Mouse (Mus musculus) MEL (cell line): ENCODE measurements around the gene Zfp3. TPM values are rescaled to one million over a fixed set of nuclear protein-coding genes. Genes with fewer than 3 reads are reported as not detected.

Experiments used
- DNase-seq: peaks from one replicate; pipeline ENCODE4 v3.0.0; 2011; ENCODE audit warnings: low read depth, low spot score
- H3K27ac ChIP-seq: 2 replicates; pipeline ENCODE4 v1.5.1; 2012; ENCODE audit warnings: low read depth, mild to moderate bottlenecking, control low read depth, low read length, moderate library complexity; ENCODE audit not compliant: control insufficient read depth
- H3K27me3 ChIP-seq, 2 experiments: fragments of 150-350 bp in 1 of 2; sonication (generic) in 1 of 2; 2 replicates each; pipeline ENCODE4 v1.6.1; 2012; ENCODE audit warnings: low read length in 2 of 2, mild to moderate bottlenecking in 2 of 2, improper control_type of control experiment in 1 of 2, moderate library complexity in 1 of 2; ENCODE audit not compliant: insufficient read depth in 2 of 2, control insufficient read depth in 1 of 2
- H3K36me3 ChIP-seq, 2 experiments: 2 replicates each; pipeline ENCODE4 v1.6.1; 2012 to 2014; ENCODE audit warnings: low read length in 2 of 2, improper control_type of control experiment in 1 of 2, inconsistent platforms in 1 of 2, mild to moderate bottlenecking in 1 of 2; ENCODE audit not compliant: insufficient read depth in 2 of 2, control insufficient read depth in 1 of 2
- H3K4me1 ChIP-seq, 2 experiments: fragments of 150-350 bp in 1 of 2; sonication (generic) in 1 of 2; 2 replicates each; pipeline ENCODE4 v1.6.1; 2012; ENCODE audit warnings: low read length in 2 of 2, improper control_type of control experiment in 1 of 2, mild to moderate bottlenecking in 1 of 2; ENCODE audit not compliant: insufficient read depth in 2 of 2, control insufficient read depth in 1 of 2
- H3K4me3 ChIP-seq, 2 experiments: fragments of 150-350 bp in 1 of 2; sonication (generic) in 1 of 2; 2 replicates each; pipeline ENCODE4 v1.5.1; 2012; ENCODE audit warnings: low read depth in 2 of 2, low read length in 2 of 2, mild to moderate bottlenecking in 2 of 2, moderate library complexity in 2 of 2, control low read depth in 1 of 2, improper control_type of control experiment in 1 of 2; ENCODE audit not compliant: control insufficient read depth in 1 of 2, insufficient read depth in 1 of 2
- H3K79me2 ChIP-seq: 2 replicates; pipeline ENCODE4 v1.6.1; 2012; ENCODE audit warnings: mild to moderate bottlenecking, low read length, moderate library complexity; ENCODE audit not compliant: control insufficient read depth, poor library complexity, insufficient read depth
- H3K9ac ChIP-seq: 2 replicates; pipeline ENCODE4 v1.6.1; 2012; ENCODE audit warnings: low read depth, mild to moderate bottlenecking, control low read depth, low read length, moderate library complexity; ENCODE audit not compliant: control insufficient read depth, poor library complexity, severe bottlenecking
- H3K9me3 ChIP-seq: fragments of 150-350 bp; sonication (generic); replicated peaks from 2 replicates; pipeline ENCODE4 v1.6.1; 2012; ENCODE audit warnings: mild to moderate bottlenecking, low read length, improper control_type of control experiment, moderate library complexity; ENCODE audit not compliant: insufficient read depth
- BHLHE40 ChIP-seq: IDR thresholded peaks from 2 replicates; pipeline ENCODE4 v1.6.1; 2012; ENCODE audit warnings: low read depth, mild to moderate bottlenecking, inconsistent platforms, low read length, improper control_type of control experiment, borderline replicate concordance
- CHD1 ChIP-seq: IDR thresholded peaks from 2 replicates; pipeline ENCODE4 v1.6.1; 2012; ENCODE audit warnings: low read depth, mild to moderate bottlenecking, inconsistent platforms, low read length, improper control_type of control experiment
- CHD2 ChIP-seq: IDR thresholded peaks from 2 replicates; pipeline ENCODE4 v1.6.1; 2011; ENCODE audit warnings: low read length, improper control_type of control experiment
- CTCF ChIP-seq, 3 experiments: IDR thresholded peaks in 2 of 3; conservative IDR thresholded peaks in 1 of 3; 2 replicates each; pipeline ENCODE4 v1.5.1; 2011 to 2012; ENCODE audit warnings: low read length in 3 of 3, low read depth in 2 of 3, mild to moderate bottlenecking in 2 of 3, improper control_type of control experiment in 1 of 3, inconsistent platforms in 1 of 3, mixed read lengths in 1 of 3, moderate library complexity in 1 of 3; ENCODE audit not compliant: control insufficient read depth in 1 of 3, insufficient read depth in 1 of 3, poor library complexity in 1 of 3, severe bottlenecking in 1 of 3
- E2F4 ChIP-seq: IDR thresholded peaks from 2 replicates; pipeline ENCODE4 v1.6.1; 2011; ENCODE audit warnings: low read depth, low read length, improper control_type of control experiment, borderline replicate concordance
- ETS1 ChIP-seq: IDR thresholded peaks from 2 replicates; pipeline ENCODE4 v1.6.1; 2012; ENCODE audit warnings: low read depth, mild to moderate bottlenecking, inconsistent platforms, low read length, improper control_type of control experiment, moderate library complexity
- GABPA ChIP-seq: IDR thresholded peaks from 2 replicates; pipeline ENCODE4 v1.6.1; 2012; ENCODE audit warnings: low read depth, mild to moderate bottlenecking, inconsistent platforms, low read length, improper control_type of control experiment, moderate library complexity
- GATA1 ChIP-seq: IDR thresholded peaks from 2 replicates; pipeline ENCODE4 v1.6.1; 2011; ENCODE audit warnings: low read depth, low read length, improper control_type of control experiment
- HCFC1 ChIP-seq: IDR thresholded peaks from 2 replicates; pipeline ENCODE4 v1.6.1; 2012; ENCODE audit warnings: low read depth, mild to moderate bottlenecking, inconsistent platforms, low read length, improper control_type of control experiment, moderate library complexity
- JUND ChIP-seq: IDR thresholded peaks from 2 replicates; pipeline ENCODE4 v1.6.1; 2011; ENCODE audit warnings: low read depth, mild to moderate bottlenecking, improper control_type of control experiment, low read length
- KAT2A ChIP-seq: conservative IDR thresholded peaks from 2 replicates; pipeline ENCODE4 v1.6.1; 2012; ENCODE audit warnings: low read depth, low read length, improper control_type of control experiment, inconsistent platforms
- MAZ ChIP-seq: IDR thresholded peaks from 2 replicates; pipeline ENCODE4 v1.6.1; 2012; ENCODE audit warnings: low read depth, mild to moderate bottlenecking, inconsistent platforms, low read length, improper control_type of control experiment
- MEF2A ChIP-seq: IDR thresholded peaks from 2 replicates; pipeline ENCODE4 v1.6.1; 2014; ENCODE audit warnings: low read depth, mild to moderate bottlenecking, inconsistent platforms, low read length, improper control_type of control experiment; ENCODE audit not compliant: poor library complexity, insufficient replicate concordance, severe bottlenecking; ENCODE audit errors: extremely low read depth
- MXI1 ChIP-seq: IDR thresholded peaks from 2 replicates; pipeline ENCODE4 v1.6.1; 2011; ENCODE audit warnings: mild to moderate bottlenecking, low read depth, low read length, improper control_type of control experiment
- NELFE ChIP-seq: IDR thresholded peaks from 2 replicates; pipeline ENCODE4 v1.6.1; 2011; ENCODE audit warnings: low read depth, low read length, improper control_type of control experiment
- NRF1 ChIP-seq: IDR thresholded peaks from 2 replicates; pipeline ENCODE4 v1.6.1; 2014; ENCODE audit warnings: low read depth, mild to moderate bottlenecking, inconsistent platforms, low read length, improper control_type of control experiment, moderate library complexity; ENCODE audit not compliant: poor library complexity, insufficient read depth, severe bottlenecking
- POLR2A ChIP-seq, 2 experiments: IDR thresholded peaks; 2 replicates each; pipeline ENCODE4 v1.6.1; 2011 to 2012; ENCODE audit warnings: low read length in 2 of 2, mild to moderate bottlenecking in 2 of 2, control low read depth in 1 of 2, improper control_type of control experiment in 1 of 2, low read depth in 1 of 2, moderate library complexity in 1 of 2; ENCODE audit not compliant: control insufficient read depth in 1 of 2, insufficient read depth in 1 of 2, poor library complexity in 1 of 2
- RAD21 ChIP-seq: IDR thresholded peaks from 2 replicates; pipeline ENCODE4 v1.6.1; 2011; ENCODE audit warnings: mild to moderate bottlenecking, low read depth, low read length, improper control_type of control experiment
- RCOR1 ChIP-seq: IDR thresholded peaks from 2 replicates; pipeline ENCODE4 v1.6.1; 2012; ENCODE audit warnings: low read depth, mild to moderate bottlenecking, inconsistent platforms, low read length, improper control_type of control experiment
- SIN3A ChIP-seq: IDR thresholded peaks from 2 replicates; pipeline ENCODE4 v1.6.1; 2012; ENCODE audit warnings: low read length, improper control_type of control experiment, inconsistent platforms
- SMC3 ChIP-seq: IDR thresholded peaks from 2 replicates; pipeline ENCODE4 v1.6.1; 2011; ENCODE audit warnings: low read depth, low read length, improper control_type of control experiment
- TBP ChIP-seq: IDR thresholded peaks from 2 replicates; pipeline ENCODE4 v1.8.0; 2011; ENCODE audit warnings: low read depth, low read length, improper control_type of control experiment
- ZNF384 ChIP-seq: IDR thresholded peaks from 2 replicates; pipeline ENCODE4 v1.6.1; 2012; ENCODE audit warnings: low read depth, mild to moderate bottlenecking, inconsistent platforms, low read length, improper control_type of control experiment
- polyA plus RNA-seq, 2 experiments: library from polyadenylated mRNA; stranded (reverse) in 1 of 2; unstranded in 1 of 2; fragments of >175 nt in 1 of 2; fragments of >200 nt in 1 of 2; gene quantifications; 2 replicates each; pipeline versions ENCODE4 v1.2.1 to v1.2.4; 2012; ENCODE audit warnings: low replicate concordance in 2 of 2, low read depth in 1 of 2; ENCODE audit not compliant: insufficient read length in 2 of 2, insufficient read depth in 1 of 2, missing spikeins in 1 of 2
- total RNA-seq: library from RNA; depleted of rRNA; stranded (reverse); fragments of 300-350 nt; gene quantifications from 2 replicates; pipeline ENCODE4 v1.2.3, GENCODE M21; 2012

Gene Zfp3
- total and polyA plus RNA-seq, 3 experiments: 1.5 to 1.9 TPM; not detected in 1

DNA sequence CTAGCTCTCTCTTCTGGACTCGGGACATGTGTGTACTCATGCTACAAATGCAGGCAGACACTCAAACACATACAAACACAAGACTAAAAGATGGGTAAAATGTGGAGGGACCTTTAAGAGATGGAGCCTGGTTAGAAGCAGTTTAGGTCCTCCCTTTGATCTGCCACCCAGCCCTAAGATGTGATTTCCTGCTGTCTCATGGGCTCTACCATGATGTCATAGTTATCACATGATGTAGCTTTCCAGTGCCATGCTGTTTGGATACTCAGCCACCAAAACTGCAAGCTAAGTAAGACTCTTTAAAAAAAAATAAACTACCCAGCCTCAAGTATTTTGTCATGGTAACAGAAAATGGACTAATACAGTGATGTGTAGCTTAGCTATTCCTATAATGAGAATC lies 28.4 kb downstream of the Zfp3 start:
- no peak overlapping the region for H3K27ac ChIP-seq
- H3K9ac ChIP-seq: no peak overlapping the region
- no peak for DNase-seq
- no peaks in the 10 kb centered on the region for H3K36me3 ChIP-seq
- no peak overlapping the region for H3K4me3 ChIP-seq
- no peaks in the 10 kb centered on the region for H3K4me1 ChIP-seq
- no peaks in the 10 kb centered on the region for H3K9me3 ChIP-seq
- TF ChIP-seq ETS1 (no peak), CTCF (IDR thresholded peaks at IDR 0.05 in 2 of 3, conservative IDR thresholded peaks at IDR 0.05 in 1 of 3; ENCODE audit: control insufficient read depth in 1 of 3, insufficient read depth in 1 of 3, low read depth in 2 of 3, low read length in 3 of 3, poor library complexity in 1 of 3, severe bottlenecking in 1 of 3) (no peak), POLR2A (IDR thresholded peaks at IDR 0.05; ENCODE audit: control insufficient read depth in 1 of 2, insufficient read depth in 1 of 2, low read depth in 1 of 2, low read length in 2 of 2, poor library complexity in 1 of 2) (no peak), E2F4 (no peak), BHLHE40 (no peak), NELFE (no peak), NRF1 (no peak), GATA1 (no peak), MXI1 (no peak), CHD2 (no peak), MEF2A (no peak), JUND (no peak), SIN3A (no peak), TBP (no peak), MAZ (no peak), GABPA (no peak), CHD1 (no peak), ZNF384 (no peak), KAT2A (no peak), HCFC1 (no peak)
- no peaks in the 10 kb centered on the region for H3K79me2 ChIP-seq
- H3K27me3 ChIP-seq: peaks cover 6 to 15% of the 10 kb centered on the region in 2 experiments

DNA sequence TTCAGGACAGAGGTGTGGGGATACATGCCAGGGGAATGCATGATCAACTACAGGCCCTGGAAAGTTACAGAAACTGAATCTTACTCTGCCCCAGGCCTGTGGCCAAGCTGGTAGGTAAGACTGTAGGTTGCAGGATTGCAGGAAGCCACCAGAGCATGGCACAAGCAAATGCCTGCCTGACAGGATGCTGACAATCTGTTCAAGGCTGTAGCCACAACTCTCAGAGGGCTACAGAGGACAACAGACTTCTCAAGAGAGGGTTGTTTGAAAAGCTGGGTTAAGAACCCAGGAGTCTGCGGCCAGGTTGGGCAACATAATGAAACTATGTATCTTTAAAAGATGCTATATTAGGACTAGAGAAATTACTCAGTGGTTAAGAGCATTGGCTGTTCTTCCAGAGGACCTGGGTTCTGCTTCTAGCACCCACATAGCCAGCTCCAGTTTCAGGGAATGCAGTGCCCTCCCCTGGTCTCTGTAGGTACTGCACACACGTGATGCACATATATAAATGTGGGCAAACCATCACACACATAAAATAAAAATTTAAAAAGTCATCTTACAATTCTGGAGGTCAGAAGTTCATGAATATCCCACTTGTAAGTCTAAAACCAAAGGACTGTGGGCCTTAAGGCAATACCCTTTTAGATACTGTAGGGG lies 38.3 kb downstream of the Zfp3 start:
- H3K36me3 ChIP-seq: 0 out of 4 replicates have a peak, but pooled peaks cover 0 to 3% of the 10 kb centered on the region in 2 experiments
- peaks cover 0 to 5% of the 10 kb centered on the region in 2 experiments; a peak in 1 of 4 replicates for H3K4me1 ChIP-seq
- no peaks in the 10 kb centered on the region for H3K9me3 ChIP-seq
- H3K9ac ChIP-seq: no peak overlapping the region
- H3K27me3 ChIP-seq: peaks cover 5% of the 10 kb centered on the region in 2 experiments; a peak in 2 of 4 replicates
- no peak overlapping the region for H3K4me3 ChIP-seq
- TF ChIP-seq SMC3 (peak; percentile 31; the same call in 1 of the 2 replicates), CTCF (IDR thresholded peaks at IDR 0.05 in 2 of 3, conservative IDR thresholded peaks at IDR 0.05 in 1 of 3; ENCODE audit: control insufficient read depth in 1 of 3, insufficient read depth in 1 of 3, low read depth in 2 of 3, low read length in 3 of 3, poor library complexity in 1 of 3, severe bottlenecking in 1 of 3) (peak; percentile 44 to 54 (median 53)), RAD21 (peak; percentile 26), RCOR1 (no peak)
- DNase-seq: peak; percentile 53
- H3K79me2 ChIP-seq: no peaks in the 10 kb centered on the region
- no peak overlapping the region for H3K27ac ChIP-seq
